Mouse (Mus musculus): ENCODE data around the gene Tmem190.

GRCm38 (mm10) chr7:4751971-4752820, 30.5 kb upstream of the Tmem190 start:
- TF ChIP-seq CTCF (conservative IDR thresholded peaks at IDR 0.05 in 1 of 2, IDR thresholded peaks at IDR 0.05 in 1 of 2; ENCODE audit: low read depth in 2 of 2, low read length in 2 of 2) = no peak
- no peak for TF ChIP-seq HCFC1 (IDR thresholded peaks at IDR 0.05; ENCODE audit: low read depth, low read length)
- no peak for TF ChIP-seq NELFE (IDR thresholded peaks at IDR 0.05; ENCODE audit: low read depth, low read length)
- no peak for TF ChIP-seq E2F4 (IDR thresholded peaks at IDR 0.05; ENCODE audit: insufficient replicate concordance, low read depth, low read length)
- no peak for TF ChIP-seq TBP (conservative IDR thresholded peaks at IDR 0.05; ENCODE audit: low read depth, low read length)

Measured in CH12.LX (cell line).